In the genomic region with DNA sequence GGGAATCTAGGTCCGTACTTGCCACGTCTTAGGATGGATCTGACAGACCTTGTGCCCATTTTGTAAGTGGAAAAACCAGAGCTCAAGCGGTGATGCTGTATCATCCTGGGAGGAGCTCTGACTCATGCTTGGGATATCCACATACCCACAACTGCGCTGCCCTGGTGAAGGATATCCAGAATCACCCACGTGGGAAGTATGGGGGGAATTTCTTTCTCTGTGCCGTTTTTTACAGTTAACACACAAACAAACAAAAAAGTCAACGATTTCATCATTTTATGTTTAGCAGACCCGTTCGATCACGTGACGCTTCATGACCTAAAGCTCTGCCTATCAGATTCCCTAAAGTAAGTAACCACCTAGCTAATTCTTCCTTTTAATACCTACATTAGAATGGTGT, we compare ENCODE assay signal across 33 mouse cellular contexts. TPM values are rescaled to one million over a fixed set of nuclear protein-coding genes. Genes with fewer than 3 reads are reported as not detected.
"Had no signal": no experiment of that assay in that cellular context is flagged by ENCODE, and none has a peak within 500 bp of the region (broad histone marks: within the 10 kb centered on the region; RNA-seq: fewer than 3 reads in every experiment).

No protein-coding gene starts in this region.

- H3K4me1 ChIP-seq: heart, embryonic 10.5 days; heart, embryonic 13.5 days; heart, embryonic 15.5 days; hindbrain, embryonic 12.5 days; intestine, embryonic 15.5 days; limb, embryonic 13.5 days; limb, embryonic 15.5 days; liver, embryonic 13.5 days; liver, embryonic 15.5 days had no signal

- H3K36me3 ChIP-seq: heart, embryonic 10.5 days; heart, embryonic 13.5 days; heart, embryonic 15.5 days; hindbrain, embryonic 12.5 days; intestine, embryonic 15.5 days; limb, embryonic 13.5 days; limb, embryonic 15.5 days; liver, embryonic 13.5 days; liver, embryonic 15.5 days had no signal

- H3K9ac ChIP-seq: heart, embryonic 13.5 days; heart, embryonic 15.5 days; hindbrain, embryonic 12.5 days; hindbrain, embryonic 14.5 days; intestine, embryonic 15.5 days; limb, embryonic 13.5 days; limb, embryonic 15.5 days; liver, embryonic 13.5 days; liver, embryonic 15.5 days; liver, postnatal 0 days had no signal

- ATAC-seq: hindbrain, embryonic 16.5 days; inflammation-experienced regulatory T-cells, adult 6 months; intestine, postnatal 0 days; liver, postnatal 0 days had no signal

- H3K27ac ChIP-seq: heart, embryonic 10.5 days; heart, embryonic 13.5 days; heart, embryonic 15.5 days; hindbrain, embryonic 12.5 days; hindbrain, embryonic 14.5 days; intestine, embryonic 15.5 days; layer of hippocampus, adult 2 months; left cerebral cortex, adult 2 months; limb, embryonic 13.5 days; limb, embryonic 15.5 days; liver, embryonic 13.5 days; liver, embryonic 15.5 days had no signal

- H3K4me2 ChIP-seq: heart, embryonic 13.5 days; heart, embryonic 15.5 days; hindbrain, embryonic 12.5 days; hindbrain, embryonic 14.5 days; intestine, embryonic 15.5 days; limb, embryonic 13.5 days; limb, embryonic 15.5 days; liver, embryonic 11.5 days; liver, embryonic 13.5 days; liver, embryonic 15.5 days had no signal

- H3K4me3 ChIP-seq: heart, embryonic 10.5 days; heart, embryonic 13.5 days; heart, embryonic 15.5 days; hindbrain, embryonic 12.5 days; intestine, embryonic 15.5 days; layer of hippocampus, adult 2 months; left cerebral cortex, adult 2 months; limb, embryonic 13.5 days; limb, embryonic 15.5 days; liver, embryonic 13.5 days; liver, embryonic 15.5 days had no signal

- H3K27me3 ChIP-seq: heart, embryonic 13.5 days; heart, embryonic 15.5 days; hindbrain, embryonic 12.5 days; intestine, embryonic 15.5 days; limb, embryonic 13.5 days; limb, embryonic 15.5 days; liver, embryonic 13.5 days; liver, embryonic 15.5 days had no signal

- DNase-seq: gastrocnemius, postnatal 14 days; gastrocnemius, postnatal 36 days; heart, adult 18-20 months; heart, postnatal 14 days; heart, postnatal 36 days; kidney, adult 18-20 months; kidney, adult 8-10 months; kidney, postnatal 10 days; kidney, postnatal 25 days; kidney, postnatal 4 days; liver, embryonic 13.5 days; liver, postnatal 0 days had no signal

- H3K9me3 ChIP-seq: heart, embryonic 10.5 days; heart, embryonic 13.5 days; heart, embryonic 15.5 days; hindbrain, embryonic 12.5 days; intestine, embryonic 15.5 days; limb, embryonic 13.5 days; limb, embryonic 15.5 days; liver, embryonic 13.5 days; liver, embryonic 15.5 days had no signal

RNA-seq across cellular contexts. Expression of gene Abca12, which starts 1.6 kb away (rescaled TPM):
- total RNA-seq: gastrocnemius, adult 18-20 months; gastrocnemius, adult 8-10 months; gastrocnemius, postnatal 14 days; gastrocnemius, postnatal 36 days; hematopoietic stem cell, adult 5-6 weeks had no signal
- polyA plus RNA-seq: gonadal fat pad, adult 2 months; inflammation-experienced regulatory T-cells, adult 6 months; kidney, embryonic 14.5 days; kidney, embryonic 16.5 days; liver, embryonic 11.5 days; liver, embryonic 13.5 days; liver, embryonic 15.5 days; liver, postnatal 0 days had no signal
